Mouse (Mus musculus): Measurements from ENCODE around the gene Cdh1. TPM values are rescaled to one million over a fixed set of nuclear protein-coding genes. Genes with fewer than 3 reads are reported as not detected.

Cdh1 gene
- polyA plus RNA-seq, 1 experiment from 2014 or later = 9.0 TPM

DNA sequence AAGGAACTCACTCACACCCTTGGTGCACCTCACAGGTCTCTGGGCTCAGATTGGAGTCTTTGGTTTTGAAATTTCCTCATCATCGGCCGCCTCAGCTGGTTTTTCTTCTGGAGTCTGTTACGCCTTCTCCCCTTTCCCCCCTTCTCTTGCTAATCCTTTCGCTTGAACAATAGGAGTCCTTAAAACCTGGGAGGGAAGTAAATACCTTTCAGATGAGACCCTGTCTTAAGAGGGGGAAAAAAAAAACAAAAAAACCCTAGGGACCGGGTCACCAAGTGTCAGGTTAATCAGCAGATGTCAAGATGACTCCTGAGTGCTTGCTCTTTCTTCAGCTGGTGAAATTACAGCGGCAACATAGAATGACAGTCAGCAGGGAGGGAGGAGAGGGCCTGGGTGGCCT lies 14.0 kb downstream of the Cdh1 start:
- no peak for DNase-seq (ENCODE audit: low spot score)
- no peak overlapping the region for H3K27ac ChIP-seq
- no peaks in the 10 kb centered on the region for H3K9me3 ChIP-seq
- H3K36me3 ChIP-seq = no peaks in the 10 kb centered on the region
- H3K27me3 ChIP-seq (ENCODE audit: insufficient read depth, poor library complexity, severe bottlenecking) = no peaks in the 10 kb centered on the region; the same call in 1 of the 2 replicates
- H3K4me1 ChIP-seq (replicated peaks) = peaks cover 41% of the 10 kb centered on the region
- WGBS = 21% methylated on average over 6 of the region's 6 CpGs
- H3K4me3 ChIP-seq = no peak overlapping the region

DNA sequence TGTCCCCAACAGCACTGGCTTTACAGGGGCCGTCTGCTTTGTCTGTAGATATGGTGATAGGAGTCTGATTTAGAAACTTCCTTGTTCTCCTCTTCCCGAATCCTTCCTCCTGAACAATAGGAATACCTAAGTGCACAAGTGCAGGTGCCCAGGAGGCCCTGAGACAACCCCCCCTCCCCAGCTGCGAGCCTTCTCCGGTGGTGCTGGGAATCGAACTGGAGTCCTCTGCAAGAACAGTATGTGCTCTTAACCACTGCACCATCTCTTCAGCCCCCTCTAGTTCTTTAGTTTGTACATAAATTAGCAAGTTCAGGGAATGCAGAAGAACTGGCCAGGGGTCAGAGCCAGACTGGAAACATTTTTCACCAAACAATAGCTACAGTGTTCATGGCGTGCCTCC lies 14.7 kb downstream of the Cdh1 start:
- Histone ChIP-seq H3K36me3 (no peaks in the 10 kb centered on the region), H3K4me3 (no peak overlapping the region), H3K9me3 (no peaks in the 10 kb centered on the region), H3K27me3 (ENCODE audit: insufficient read depth, poor library complexity, severe bottlenecking) (no peaks in the 10 kb centered on the region; the same call in 1 of the 2 replicates), H3K4me1 (replicated peaks) (peaks cover 36% of the 10 kb centered on the region), H3K27ac (no peak overlapping the region)
- no peak for DNase-seq (ENCODE audit: low spot score)
- 83% methylated on average over 6 of the region's 6 CpGs for WGBS

DNA sequence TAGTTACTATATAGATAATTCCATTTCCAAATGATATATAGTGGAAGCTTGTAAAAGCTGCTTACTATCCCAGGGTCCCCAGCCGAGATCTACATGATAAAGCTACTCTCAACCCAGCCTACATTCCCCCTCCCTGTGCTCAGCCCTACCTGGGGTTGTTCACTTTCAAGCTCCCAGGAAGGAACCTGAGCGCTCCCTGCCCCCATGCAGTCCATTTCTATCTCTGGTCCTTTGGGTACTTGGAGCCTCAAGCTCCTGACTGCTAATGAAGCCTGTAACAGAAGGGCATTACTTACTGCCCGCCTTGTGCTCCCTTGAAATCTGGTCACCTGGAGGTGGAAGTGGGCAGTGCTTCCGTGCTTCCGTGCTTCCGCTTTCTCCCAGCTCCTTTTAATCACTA lies 15.2 kb downstream of the Cdh1 start:
- no peaks in the 10 kb centered on the region; the same call in 1 of the 2 replicates for H3K27me3 ChIP-seq (ENCODE audit: insufficient read depth, poor library complexity, severe bottlenecking)
- no peak overlapping the region for H3K4me3 ChIP-seq
- peaks cover 38% of the 10 kb centered on the region for H3K4me1 ChIP-seq (replicated peaks)
- no peaks in the 10 kb centered on the region for H3K36me3 ChIP-seq
- no peak overlapping the region for H3K27ac ChIP-seq
- 62% methylated on average over 6 of the region's 6 CpGs for WGBS
- no peaks in the 10 kb centered on the region for H3K9me3 ChIP-seq
- no peak for DNase-seq (ENCODE audit: low spot score)

DNA sequence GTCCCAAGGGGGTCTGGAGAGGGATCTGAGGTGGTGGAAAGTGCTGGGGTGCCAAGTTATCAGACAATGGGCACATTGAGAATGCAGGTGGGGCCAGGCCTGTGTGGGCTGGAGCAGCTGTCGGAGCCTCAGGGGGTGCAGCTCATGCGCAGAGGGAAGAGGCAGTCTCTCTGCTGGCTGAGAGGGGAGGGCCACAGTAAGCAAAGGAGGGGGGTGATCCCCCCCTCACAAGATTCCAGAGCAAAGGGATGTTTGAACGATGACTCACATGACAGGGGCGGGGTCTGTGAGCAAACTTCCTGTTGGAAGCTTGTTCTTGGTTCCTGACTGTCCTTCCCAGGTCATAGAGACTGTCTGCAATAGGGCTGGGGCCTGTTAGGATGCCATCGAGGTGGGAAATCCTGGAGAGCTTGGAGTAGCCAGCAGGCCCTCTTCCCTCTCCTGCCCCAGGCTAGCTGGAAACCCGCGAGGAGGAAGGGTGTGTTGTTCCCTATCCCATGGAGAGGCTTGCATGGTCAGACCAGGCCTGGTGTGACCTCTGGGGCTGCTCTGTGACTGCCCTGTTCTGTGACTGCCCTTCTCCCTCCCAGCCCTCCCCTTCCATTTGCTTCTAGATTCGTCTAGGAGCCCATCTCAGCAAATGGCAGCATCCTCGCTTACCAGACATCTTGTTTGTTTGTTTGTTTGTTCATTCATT lies 16.5 kb downstream of the Cdh1 start:
- Histone ChIP-seq H3K9me3 (no peaks in the 10 kb centered on the region), H3K27me3 (ENCODE audit: insufficient read depth, poor library complexity, severe bottlenecking) (no peaks in the 10 kb centered on the region), H3K27ac (peak overlapping the region; percentile 57), H3K36me3 (no peaks in the 10 kb centered on the region), H3K4me3 (no peak overlapping the region), H3K4me1 (replicated peaks) (peaks cover 35% of the 10 kb centered on the region)
- WGBS = 47% methylated on average over 9 of the region's 9 CpGs
- peak; percentile 55 for DNase-seq (ENCODE audit: low spot score)

DNA sequence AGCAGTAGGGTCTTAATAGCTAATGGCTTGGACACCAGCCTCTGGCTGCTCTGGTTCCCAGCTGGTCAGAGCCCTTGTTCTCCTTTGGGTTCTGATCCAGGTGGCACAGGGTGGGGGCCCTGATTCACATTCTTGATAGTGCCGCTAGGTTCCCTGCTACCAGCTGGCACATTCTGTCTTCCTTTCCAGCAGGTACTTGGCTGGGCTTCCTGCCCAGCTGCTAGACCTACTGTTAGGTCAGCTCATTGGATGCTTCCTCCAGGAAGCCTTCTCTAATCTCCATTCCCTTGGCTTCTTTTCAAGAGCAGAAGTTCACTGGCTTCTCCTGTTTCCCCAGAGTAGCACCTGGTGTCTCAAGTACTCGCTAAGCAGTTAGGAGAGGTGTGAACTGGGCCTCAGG lies 17.3 kb downstream of the Cdh1 start:
- 90% methylated on average over 2 of the region's 2 CpGs for WGBS
- Histone ChIP-seq H3K4me3 (no peak overlapping the region), H3K4me1 (replicated peaks) (peaks cover 31% of the 10 kb centered on the region), H3K27me3 (ENCODE audit: insufficient read depth, poor library complexity, severe bottlenecking) (no peaks in the 10 kb centered on the region), H3K9me3 (no peaks in the 10 kb centered on the region), H3K36me3 (no peaks in the 10 kb centered on the region), H3K27ac (peak overlapping the region; percentile 57; the same call in 1 of the 2 replicates)
- no peak for DNase-seq (ENCODE audit: low spot score)

DNA sequence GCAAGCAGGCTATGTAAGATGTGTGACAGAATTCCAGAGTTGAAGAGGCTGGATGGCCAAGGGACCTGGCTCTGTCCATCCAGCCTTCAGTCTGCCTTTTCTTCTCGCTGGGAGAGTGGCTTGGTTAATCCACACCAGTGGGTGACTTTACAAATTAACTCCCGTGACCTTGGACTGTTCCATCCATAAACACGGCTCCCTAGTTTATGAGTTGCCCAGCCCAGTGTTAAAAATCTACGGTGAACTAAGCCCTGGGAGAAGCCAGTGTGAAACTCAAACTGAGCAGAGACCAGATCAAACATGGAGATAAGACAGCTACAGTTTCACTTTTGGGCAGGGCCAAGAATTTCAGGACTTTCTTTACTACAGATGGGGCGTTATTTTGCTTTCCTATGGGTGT lies 19.9 kb downstream of the Cdh1 start:
- WGBS = 77% methylated on average over 5 of the region's 5 CpGs
- Histone ChIP-seq H3K4me3 (no peak overlapping the region), H3K27ac (no peak overlapping the region), H3K4me1 (replicated peaks) (peaks cover 17% of the 10 kb centered on the region), H3K9me3 (no peaks in the 10 kb centered on the region), H3K36me3 (no peaks in the 10 kb centered on the region), H3K27me3 (ENCODE audit: insufficient read depth, poor library complexity, severe bottlenecking) (no peaks in the 10 kb centered on the region)
- no peak for DNase-seq (ENCODE audit: low spot score)

DNA sequence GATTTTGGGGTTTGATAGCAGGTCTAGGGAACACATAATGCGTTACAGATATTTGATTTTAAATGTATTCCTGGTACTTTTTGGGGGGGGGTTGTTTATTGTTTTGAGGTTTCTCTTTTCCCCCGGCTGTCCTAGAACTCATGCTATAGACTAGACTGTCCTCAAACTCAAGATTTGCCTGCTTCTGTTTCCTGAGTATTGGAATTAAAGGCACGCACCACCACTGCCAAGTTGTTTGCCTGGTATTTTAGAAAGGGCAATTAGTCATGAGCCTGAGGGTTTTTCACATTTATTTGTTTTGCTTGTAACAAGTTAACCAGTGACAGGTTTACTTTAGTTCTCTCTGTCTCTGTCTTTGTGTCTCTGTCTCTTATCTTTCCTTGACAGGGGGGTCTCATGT lies 20.3 kb downstream of the Cdh1 start:
- Histone ChIP-seq H3K27me3 (ENCODE audit: insufficient read depth, poor library complexity, severe bottlenecking) (no peaks in the 10 kb centered on the region), H3K4me3 (no peak overlapping the region), H3K4me1 (replicated peaks) (peaks cover 17% of the 10 kb centered on the region), H3K36me3 (no peaks in the 10 kb centered on the region), H3K27ac (no peak overlapping the region), H3K9me3 (no peaks in the 10 kb centered on the region)
- DNase-seq (ENCODE audit: low spot score) = no peak
- WGBS = 92% methylated on average over 3 of the region's 3 CpGs

DNA sequence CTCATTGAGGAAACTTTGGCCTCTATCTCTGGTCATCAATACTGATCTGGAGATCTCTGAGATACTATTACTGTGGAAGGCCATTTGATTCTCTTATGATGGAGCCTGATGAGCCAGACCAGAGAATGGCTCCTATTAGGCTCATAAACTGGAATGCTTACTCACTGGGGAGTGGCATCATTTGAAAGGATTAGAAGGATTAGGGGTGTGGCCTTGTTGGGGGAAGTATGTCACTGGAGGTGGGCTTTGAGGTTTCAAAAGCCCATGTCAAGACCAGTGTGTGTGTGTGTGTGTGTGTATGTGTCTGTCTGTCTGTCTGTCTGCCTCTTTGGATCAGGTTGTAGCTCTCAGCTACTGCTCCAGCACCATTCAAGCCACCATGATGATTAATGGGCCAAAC lies 20.8 kb downstream of the Cdh1 start:
- DNase-seq (ENCODE audit: low spot score) = no peak
- Histone ChIP-seq H3K9me3 (no peaks in the 10 kb centered on the region), H3K36me3 (no peaks in the 10 kb centered on the region), H3K4me1 (replicated peaks) (peaks cover 17% of the 10 kb centered on the region), H3K27ac (no peak overlapping the region), H3K4me3 (no peak overlapping the region), H3K27me3 (ENCODE audit: insufficient read depth, poor library complexity, severe bottlenecking) (no peaks in the 10 kb centered on the region)

DNA sequence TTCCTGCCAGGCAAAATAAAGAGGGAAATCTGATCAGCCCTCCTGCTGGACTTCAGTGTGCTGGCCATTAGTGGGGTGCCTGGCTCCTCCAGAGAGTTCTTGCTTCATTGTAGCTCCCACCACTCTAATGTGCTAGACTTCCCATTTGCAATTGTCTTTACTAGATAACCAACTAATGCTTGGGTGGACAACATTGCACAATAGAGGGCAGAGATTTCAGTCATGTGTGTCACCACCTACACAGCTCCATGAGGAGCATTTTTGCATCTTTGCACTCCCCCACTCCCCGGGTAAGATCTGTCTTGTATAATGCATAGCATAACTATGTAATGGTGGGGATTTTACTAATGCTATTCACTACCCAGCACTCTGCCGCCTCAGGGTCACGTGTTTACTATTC lies 21.6 kb downstream of the Cdh1 start:
- DNase-seq (ENCODE audit: low spot score) = no peak
- H3K4me3 ChIP-seq = no peak overlapping the region
- H3K27me3 ChIP-seq (ENCODE audit: insufficient read depth, poor library complexity, severe bottlenecking) = no peaks in the 10 kb centered on the region
- no peak overlapping the region for H3K27ac ChIP-seq
- 88% methylated on average over 3 of the region's 3 CpGs for WGBS
- H3K36me3 ChIP-seq = no peaks in the 10 kb centered on the region
- H3K4me1 ChIP-seq (replicated peaks) = peaks cover 15% of the 10 kb centered on the region
- no peaks in the 10 kb centered on the region for H3K9me3 ChIP-seq

DNA sequence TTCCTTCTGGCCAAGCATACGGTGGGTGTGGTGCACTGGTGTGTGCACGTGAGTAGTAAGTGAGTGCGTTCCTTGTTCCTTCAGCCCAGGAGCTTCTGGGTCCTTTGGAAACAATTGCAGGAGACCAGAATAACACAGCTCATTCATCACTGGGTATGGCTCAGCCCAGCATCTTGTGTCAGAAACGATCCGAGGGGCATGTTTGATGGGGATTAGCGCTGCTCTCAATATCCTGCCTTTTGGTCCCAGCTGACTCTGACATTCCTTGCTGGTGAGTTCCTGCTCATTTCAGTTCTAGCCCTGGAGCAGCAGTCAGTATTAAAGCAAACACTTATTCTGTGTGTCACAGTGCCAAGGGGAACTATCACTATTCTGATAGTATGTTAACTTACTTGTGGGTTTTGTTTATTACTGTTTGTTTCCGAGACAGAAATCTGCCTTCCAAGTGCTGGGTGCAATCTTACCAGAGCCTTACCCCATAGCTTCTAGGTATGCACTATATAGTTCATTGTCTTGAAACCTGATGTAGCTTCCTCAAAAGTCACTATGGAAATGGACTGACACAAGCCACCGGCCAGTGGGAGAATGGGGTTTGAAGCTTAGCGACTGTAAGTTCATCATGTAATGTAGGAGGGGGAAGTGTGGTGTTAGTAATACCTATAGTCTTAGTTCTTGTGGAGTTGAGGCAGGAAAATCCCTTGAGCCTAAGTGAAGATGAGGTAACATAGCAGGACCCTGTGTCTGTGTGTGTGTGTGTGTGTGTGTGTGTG lies 23.1 kb downstream of the Cdh1 start:
- WGBS = 83% methylated on average over 9 of the region's 9 CpGs
- H3K36me3 ChIP-seq = no peaks in the 10 kb centered on the region
- no peak overlapping the region for H3K27ac ChIP-seq
- H3K27me3 ChIP-seq (ENCODE audit: insufficient read depth, poor library complexity, severe bottlenecking) = no peaks in the 10 kb centered on the region
- H3K4me3 ChIP-seq = no peak overlapping the region
- no peaks in the 10 kb centered on the region for H3K9me3 ChIP-seq
- DNase-seq (ENCODE audit: low spot score) = no peak
- H3K4me1 ChIP-seq (replicated peaks) = 0 out of 2 replicates have a peak, but pooled peaks cover 7% of the 10 kb centered on the region

DNA sequence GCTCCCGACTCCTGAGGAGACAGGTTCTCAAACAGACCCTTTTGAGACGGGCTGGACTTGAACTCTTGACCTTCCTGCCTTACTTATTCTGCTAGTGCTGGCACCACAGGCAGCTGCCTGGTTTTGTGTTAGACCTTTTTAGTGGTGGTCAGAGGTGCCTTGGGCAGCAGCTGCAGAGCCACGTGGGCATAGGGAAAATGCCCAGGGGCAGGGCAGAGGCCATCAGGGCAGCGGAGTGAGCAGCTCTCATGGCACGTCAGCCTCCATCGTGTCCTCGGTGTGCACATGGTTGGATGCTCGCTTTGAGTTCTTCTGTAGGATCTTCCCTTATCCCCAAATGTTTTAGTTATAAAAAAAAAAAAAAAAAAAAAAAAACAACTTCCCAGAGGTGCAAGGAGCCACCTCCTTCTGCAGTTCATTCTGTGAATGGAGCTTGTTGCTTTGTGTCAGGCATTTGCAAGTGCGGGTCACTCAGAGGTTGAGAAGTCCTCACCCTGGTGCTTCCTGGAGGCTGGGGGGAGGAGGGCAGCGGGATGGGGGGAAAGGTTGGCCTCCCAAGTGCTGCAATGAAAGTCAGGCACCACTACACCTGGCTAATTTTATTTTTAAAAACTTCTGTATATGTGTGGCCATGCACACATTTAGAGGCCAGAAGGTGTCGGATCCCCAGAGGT lies 25.3 kb downstream of the Cdh1 start:
- WGBS = 77% methylated on average over 11 of the region's 11 CpGs
- H3K4me1 ChIP-seq (replicated peaks) = peaks cover 19% of the 10 kb centered on the region
- no peak overlapping the region for H3K27ac ChIP-seq
- no peaks in the 10 kb centered on the region for H3K27me3 ChIP-seq (ENCODE audit: insufficient read depth, poor library complexity, severe bottlenecking)
- DNase-seq (ENCODE audit: low spot score) = no peak
- no peaks in the 10 kb centered on the region for H3K9me3 ChIP-seq
- no peak overlapping the region for H3K4me3 ChIP-seq
- H3K36me3 ChIP-seq = no peaks in the 10 kb centered on the region

DNA sequence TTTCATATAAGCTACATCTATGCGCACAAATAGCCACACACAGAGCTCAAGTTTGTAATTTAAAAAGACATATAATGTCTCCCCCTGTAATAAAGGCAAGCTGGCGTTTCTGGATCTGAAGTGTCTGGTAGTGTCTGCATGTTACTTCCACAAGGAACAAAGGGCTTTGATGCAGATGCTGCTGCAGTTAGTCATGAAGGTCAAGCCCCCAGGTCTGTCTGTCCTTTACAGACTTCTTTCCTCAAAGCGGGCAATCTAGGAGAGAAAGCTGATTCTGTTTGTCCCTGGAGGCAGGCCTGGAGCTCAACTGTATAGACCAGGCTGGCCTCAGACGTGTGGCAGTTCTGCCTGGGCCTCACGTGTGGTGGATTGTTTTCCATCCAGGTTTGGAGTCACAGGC lies 26.3 kb downstream of the Cdh1 start:
- WGBS = 75% methylated on average over 5 of the region's 5 CpGs
- no peak overlapping the region for H3K4me3 ChIP-seq
- no peak for DNase-seq (ENCODE audit: low spot score)
- no peak overlapping the region for H3K27ac ChIP-seq
- H3K27me3 ChIP-seq (ENCODE audit: insufficient read depth, poor library complexity, severe bottlenecking) = no peaks in the 10 kb centered on the region
- H3K4me1 ChIP-seq (replicated peaks) = peaks cover 19% of the 10 kb centered on the region
- no peaks in the 10 kb centered on the region for H3K36me3 ChIP-seq
- no peaks in the 10 kb centered on the region for H3K9me3 ChIP-seq

DNA sequence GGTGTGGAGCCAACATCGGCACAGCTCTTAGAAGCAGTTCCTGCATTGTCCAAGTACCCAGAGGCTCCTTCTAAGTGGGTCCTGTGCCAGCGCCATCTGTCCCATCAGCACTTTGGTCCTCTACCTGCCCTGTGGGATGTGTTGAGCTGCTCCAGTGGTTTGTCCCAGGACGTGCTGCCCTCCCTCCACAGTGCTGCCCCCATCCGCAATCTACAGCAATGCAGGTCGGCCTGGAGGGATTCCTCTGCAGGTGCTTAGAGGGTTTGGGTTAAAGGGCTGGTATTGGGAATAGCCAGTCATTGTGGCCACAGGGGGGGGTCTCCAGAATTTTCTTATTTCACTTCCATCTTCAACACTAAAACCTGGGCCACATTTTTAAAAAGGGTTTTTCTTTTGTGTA lies 28.8 kb downstream of the Cdh1 start:
- no peaks in the 10 kb centered on the region for H3K9me3 ChIP-seq
- no peak for DNase-seq (ENCODE audit: low spot score)
- peaks cover 35% of the 10 kb centered on the region for H3K4me1 ChIP-seq (replicated peaks)
- no peaks in the 10 kb centered on the region for H3K27me3 ChIP-seq (ENCODE audit: insufficient read depth, poor library complexity, severe bottlenecking)
- H3K27ac ChIP-seq = no peak overlapping the region
- WGBS = 46% methylated on average over 5 of the region's 5 CpGs
- H3K36me3 ChIP-seq = no peaks in the 10 kb centered on the region
- no peak overlapping the region for H3K4me3 ChIP-seq

Data from hindbrain, embryonic 10.5 days (tissue).